Mouse (Mus musculus) hindbrain, embryonic 13.5 days (tissue): ENCODE measurements around the gene Tmem231. TPM values are rescaled to one million over a fixed set of nuclear protein-coding genes. Genes with fewer than 3 reads are reported as not detected.
A peak's percentile ranks its signal among the peaks of the same experiment; 100 is the strongest.

Experiments
- ATAC-seq: fragments of 200-750 bp; cut with Nextera tagmentation; 2 replicates; pipeline ENCODE4 v1.8.0; 2017; ENCODE audit warnings: moderate TSS enrichment; ENCODE audit not compliant: low FRiP score
- H3K27ac ChIP-seq: fragments of 300-500 bp; sonication (generic); 2 replicates; pipeline ENCODE4 v1.5.1; 2015; ENCODE audit warnings: inconsistent platforms, mild to moderate bottlenecking, moderate library complexity
- H3K27me3 ChIP-seq: fragments of 300-500 bp; sonication (generic); 2 replicates; pipeline ENCODE4 v1.6.1; 2015; ENCODE audit warnings: mild to moderate bottlenecking, inconsistent platforms
- H3K36me3 ChIP-seq: fragments of 300-500 bp; sonication (generic); 2 replicates; pipeline ENCODE4 v1.6.1; 2015; ENCODE audit warnings: mild to moderate bottlenecking, inconsistent platforms
- H3K4me1 ChIP-seq: fragments of 300-500 bp; sonication (generic); replicated peaks from 2 replicates; pipeline ENCODE4 v1.6.1; 2015; ENCODE audit warnings: inconsistent platforms
- H3K4me2 ChIP-seq: fragments of 300-500 bp; sonication (generic); 2 replicates; pipeline ENCODE4 v1.6.1; 2015; ENCODE audit warnings: inconsistent platforms, mild to moderate bottlenecking, moderate library complexity
- H3K4me3 ChIP-seq: fragments of 300-500 bp; sonication (generic); 2 replicates; pipeline ENCODE4 v1.5.1; 2015; ENCODE audit warnings: mild to moderate bottlenecking, inconsistent platforms
- H3K9ac ChIP-seq: fragments of 300-500 bp; sonication (generic); 2 replicates; pipeline ENCODE4 v1.6.1; 2015; ENCODE audit warnings: mild to moderate bottlenecking, inconsistent platforms
- H3K9me3 ChIP-seq: fragments of 300-500 bp; sonication (generic); 2 replicates; pipeline ENCODE4 v1.6.1; 2016; ENCODE audit warnings: inconsistent platforms
- WGBS: fragments of 180-500 bp; shearing (Covaris S2); methylation state at CpG from one replicate; pipeline ENCODE4 v1.1.7; 2015; 5-methylcytosine and 5-hydroxymethylcytosine counted together
- polyA plus RNA-seq: library from polyadenylated mRNA; unstranded; fragments of >200 nt; fragmentation: Nextera tagmentation; extraction: Ambion mirVana; gene quantifications from 2 replicates; pipeline ENCODE4 v1.2.1, GENCODE M21; 2015

Tmem231 gene
- polyA plus RNA-seq, 1 experiment from 2014 or later: 16.8 TPM

GRCm38 (mm10) chr8:111889931-111890910 lies 43.5 kb downstream of the Tmem231 start:
- ATAC-seq: no peak; the same call in 1 of the 2 replicates
- Histone ChIP-seq H3K9ac (peak overlapping the region; percentile 21), H3K4me3 (peak overlapping the region; percentile 31), H3K36me3 (no peaks in the 10 kb centered on the region), H3K27me3 (peaks cover 70% of the 10 kb centered on the region), H3K4me1 (peaks cover 17% of the 10 kb centered on the region), H3K9me3 (no peaks in the 10 kb centered on the region), H3K27ac (no peak overlapping the region), H3K4me2 (peak overlapping the region; percentile 55)
- 13% methylated on average over 84 of the region's 86 CpGs for WGBS

DNA sequence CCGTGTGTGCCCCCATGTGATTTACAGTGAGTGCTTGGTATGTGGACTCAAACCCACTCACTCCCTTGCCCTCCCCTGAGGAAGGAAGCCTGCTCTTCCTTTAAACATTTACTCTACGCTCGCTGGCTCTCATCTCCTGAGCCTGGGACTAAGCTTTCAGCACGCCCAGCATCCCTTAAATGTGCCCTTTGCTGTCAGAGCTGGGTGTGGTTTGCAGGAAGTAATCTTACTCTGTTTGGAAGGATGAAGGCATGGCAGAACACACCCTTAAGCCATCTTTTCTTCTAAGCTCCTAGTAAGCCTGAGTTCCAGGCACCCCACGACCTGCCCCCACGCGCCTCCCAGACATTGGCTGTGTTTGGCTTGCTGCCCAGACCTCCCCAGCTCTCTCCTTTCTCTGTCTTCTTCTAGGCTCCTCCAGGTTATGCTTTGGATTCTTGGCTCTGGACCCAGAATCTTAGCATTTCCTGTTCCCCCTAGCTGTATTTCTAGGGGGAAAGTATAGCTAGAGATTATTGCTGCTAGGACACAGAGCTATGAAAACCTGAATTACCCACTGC lies 45.5 kb downstream of the Tmem231 start:
- WGBS: 57% methylated on average over 7 of the region's 7 CpGs
- Histone ChIP-seq H3K4me1 (peaks cover 17% of the 10 kb centered on the region), H3K27ac (no peak overlapping the region), H3K9me3 (no peaks in the 10 kb centered on the region), H3K27me3 (peaks cover 67% of the 10 kb centered on the region), H3K4me3 (no peak overlapping the region), H3K4me2 (no peak overlapping the region), H3K9ac (no peak overlapping the region), H3K36me3 (no peaks in the 10 kb centered on the region)
- no peak for ATAC-seq

GRCm38 (mm10) chr8:111887479-111887878 lies 46.2 kb downstream of the Tmem231 start:
- ATAC-seq: no peak
- Histone ChIP-seq H3K4me3 (no peak overlapping the region), H3K27me3 (peaks cover 62% of the 10 kb centered on the region), H3K9me3 (no peaks in the 10 kb centered on the region), H3K36me3 (no peaks in the 10 kb centered on the region), H3K9ac (no peak overlapping the region), H3K4me2 (no peak overlapping the region), H3K4me1 (peaks cover 17% of the 10 kb centered on the region), H3K27ac (no peak overlapping the region)
- WGBS: 84% methylated on average over 1 of the region's 1 CpGs

DNA sequence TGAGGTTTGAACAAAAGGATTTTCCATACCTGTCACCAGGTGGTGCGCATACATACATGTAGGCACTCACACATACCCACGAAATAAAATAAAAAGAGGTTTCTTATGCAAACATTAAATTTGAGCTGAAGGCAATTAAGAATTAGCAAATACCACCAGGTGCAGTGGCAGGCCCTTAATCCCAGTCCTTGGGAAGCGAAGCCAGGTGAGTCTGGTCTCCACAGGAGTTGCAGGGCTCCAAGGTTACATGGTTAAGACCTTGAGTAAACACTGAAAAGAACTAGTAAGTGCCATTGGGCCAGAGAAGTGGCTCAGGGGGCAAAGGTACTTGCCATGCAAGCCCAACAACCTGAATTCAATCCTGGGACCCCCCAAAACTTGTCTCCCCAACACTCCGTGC lies 50.1 kb downstream of the Tmem231 start:
- no peak for ATAC-seq
- H3K4me3 ChIP-seq: no peak overlapping the region
- H3K9ac ChIP-seq: no peak overlapping the region
- peaks cover 24% of the 10 kb centered on the region for H3K27me3 ChIP-seq
- H3K27ac ChIP-seq: no peak overlapping the region
- H3K9me3 ChIP-seq: no peaks in the 10 kb centered on the region
- no peak overlapping the region for H3K4me2 ChIP-seq
- WGBS: 89% methylated on average over 4 of the region's 4 CpGs
- peaks cover 6% of the 10 kb centered on the region; the same call in 1 of the 2 replicates for H3K4me1 ChIP-seq
- H3K36me3 ChIP-seq: no peaks in the 10 kb centered on the region

- H3K27ac ChIP-seq: no peak overlapping the region
- H3K27me3 ChIP-seq: peaks cover 5% of the 10 kb centered on the region; the same call in 1 of the 2 replicates
- no peak for ATAC-seq
- H3K9ac ChIP-seq: no peak overlapping the region
- H3K36me3 ChIP-seq: no peaks in the 10 kb centered on the region
- H3K9me3 ChIP-seq: no peaks in the 10 kb centered on the region
- WGBS: 6% methylated on average over 2 of the region's 2 CpGs
- no peak overlapping the region for H3K4me3 ChIP-seq
- no peak overlapping the region for H3K4me2 ChIP-seq
- no peaks in the 10 kb centered on the region for H3K4me1 ChIP-seq
These were observed 52.1 kb downstream of the Tmem231 start for GRCm38 (mm10) chr8:111881591-111881990.

- no peak for ATAC-seq
- 70% methylated on average over 9 of the region's 9 CpGs for WGBS
- H3K9me3 ChIP-seq: no peaks in the 10 kb centered on the region
- H3K4me1 ChIP-seq: peaks cover 10% of the 10 kb centered on the region
- H3K27ac ChIP-seq: no peak overlapping the region
- no peaks in the 10 kb centered on the region for H3K36me3 ChIP-seq
- H3K27me3 ChIP-seq: no peaks in the 10 kb centered on the region
- no peak overlapping the region for H3K4me2 ChIP-seq
- no peak overlapping the region for H3K9ac ChIP-seq
- H3K4me3 ChIP-seq: no peak overlapping the region
These were observed 56.0 kb downstream of the Tmem231 start for GRCm38 (mm10) chr8:111877711-111878110.

DNA sequence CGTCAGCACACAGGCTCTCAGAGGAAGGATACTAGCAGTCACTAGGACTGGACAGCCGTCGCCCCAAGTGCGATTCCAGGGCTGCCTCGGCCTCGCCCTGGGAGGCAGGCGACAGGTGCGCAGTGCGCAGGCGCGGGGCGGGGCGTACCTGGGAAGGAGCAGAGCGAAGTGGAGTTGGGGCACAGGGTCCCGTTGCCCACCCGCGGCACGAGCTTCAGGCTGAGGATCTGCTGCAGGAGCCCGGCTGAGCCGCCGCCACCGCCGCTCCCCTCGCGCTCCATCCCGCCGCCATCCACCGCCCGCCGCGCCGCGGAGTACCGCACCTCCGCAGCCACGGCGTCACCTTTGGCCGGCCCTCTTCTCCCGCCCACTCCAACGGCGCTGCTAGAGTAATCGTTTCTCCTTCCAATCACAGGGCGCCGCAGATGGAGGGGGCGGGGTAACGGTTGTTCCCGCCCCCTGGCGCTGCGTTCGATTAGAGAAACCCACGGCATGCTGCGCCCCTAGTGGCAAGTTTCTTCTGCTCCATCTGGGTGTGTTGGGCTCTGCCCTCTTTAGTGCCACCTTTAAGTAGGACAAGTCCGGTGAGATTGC lies 57.2 kb downstream of the Tmem231 start, which contains the start of gene Tmem170:
Gene Tmem170 (minus strand): TSS at position 396 of the 594 bp plus-strand sequence.
- Histone ChIP-seq H3K4me2 (peak within 1 kb of the TSS; percentile 74), H3K27ac (peak within 1 kb of the TSS; percentile 83), H3K36me3 (no peaks in the 10 kb centered on the region), H3K4me1 (peaks cover 10% of the 10 kb centered on the region), H3K9me3 (no peaks in the 10 kb centered on the region), H3K4me3 (peak within 1 kb of the TSS; percentile 70), H3K27me3 (no peaks in the 10 kb centered on the region), H3K9ac (peak within 1 kb of the TSS; percentile 76)
- ATAC-seq: peak; percentile 98
- under 1% methylated on average over 32 of the region's 53 CpGs for WGBS

DNA sequence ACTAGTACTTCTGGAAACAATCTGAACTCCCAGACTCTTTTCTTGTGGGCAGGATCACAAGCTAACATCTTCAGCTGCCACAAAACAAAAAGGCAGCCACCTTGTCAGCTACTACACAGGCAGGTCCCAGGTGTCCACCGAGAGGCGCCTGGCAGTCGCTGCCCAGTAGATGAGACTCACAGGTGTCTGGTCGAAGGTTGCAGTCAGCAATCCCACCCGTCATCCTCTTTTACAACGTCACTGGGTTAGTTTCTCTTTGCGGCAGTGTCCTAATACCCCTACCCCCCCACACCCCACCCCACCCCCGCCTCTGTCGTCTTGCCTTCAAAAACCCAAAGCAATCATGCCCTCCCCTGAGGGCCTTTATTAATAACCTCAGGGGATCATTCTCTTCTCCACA lies 57.9 kb downstream of the Tmem231 start:
- peaks cover 10% of the 10 kb centered on the region for H3K4me1 ChIP-seq
- peak overlapping the region; percentile 83; the same call in 1 of the 2 replicates for H3K27ac ChIP-seq
- no peaks in the 10 kb centered on the region for H3K27me3 ChIP-seq
- H3K9ac ChIP-seq: peak overlapping the region; percentile 76
- peak overlapping the region; percentile 74 for H3K4me2 ChIP-seq
- H3K9me3 ChIP-seq: no peaks in the 10 kb centered on the region
- no peak for ATAC-seq
- peak overlapping the region; percentile 70 for H3K4me3 ChIP-seq
- WGBS: 30% methylated on average over 9 of the region's 9 CpGs
- no peaks in the 10 kb centered on the region for H3K36me3 ChIP-seq

GRCm38 (mm10) chr8:111871278-111871677 lies 62.4 kb downstream of the Tmem231 start:
- no peak for ATAC-seq
- H3K4me3 ChIP-seq: no peak overlapping the region
- H3K4me2 ChIP-seq: no peak overlapping the region
- WGBS: 90% methylated on average over 3 of the region's 3 CpGs
- no peaks in the 10 kb centered on the region for H3K9me3 ChIP-seq
- peaks cover under 1% of the 10 kb centered on the region for H3K36me3 ChIP-seq
- H3K9ac ChIP-seq: no peak overlapping the region
- H3K27me3 ChIP-seq: no peaks in the 10 kb centered on the region
- H3K27ac ChIP-seq: no peak overlapping the region
- H3K4me1 ChIP-seq: peaks cover 10% of the 10 kb centered on the region

GRCm38 (mm10) chr8:111870379-111870778 lies 63.3 kb downstream of the Tmem231 start:
- H3K9ac ChIP-seq: no peak overlapping the region
- H3K4me1 ChIP-seq: peaks cover 2% of the 10 kb centered on the region; the same call in 1 of the 2 replicates
- WGBS: 94% methylated on average over 3 of the region's 3 CpGs
- H3K27me3 ChIP-seq: no peaks in the 10 kb centered on the region
- no peak for ATAC-seq
- no peaks in the 10 kb centered on the region for H3K9me3 ChIP-seq
- no peak overlapping the region for H3K4me3 ChIP-seq
- peaks cover 9% of the 10 kb centered on the region for H3K36me3 ChIP-seq
- no peak overlapping the region for H3K4me2 ChIP-seq
- H3K27ac ChIP-seq: no peak overlapping the region

- 64% methylated on average over 2 of the region's 2 CpGs for WGBS
These were observed 65.0 kb downstream of the Tmem231 start for GRCm38 (mm10) chr8:111868664-111869063.

GRCm38 (mm10) chr8:111865857-111866256 lies 67.8 kb downstream of the Tmem231 start:
- Histone ChIP-seq H3K9me3 (no peaks in the 10 kb centered on the region), H3K4me3 (no peak overlapping the region), H3K27me3 (no peaks in the 10 kb centered on the region), H3K4me1 (no peaks in the 10 kb centered on the region), H3K36me3 (peaks cover 13% of the 10 kb centered on the region), H3K4me2 (no peak overlapping the region), H3K9ac (no peak overlapping the region), H3K27ac (no peak overlapping the region)
- no peak for ATAC-seq
- 91% methylated on average over 6 of the region's 6 CpGs for WGBS

More at GRCm38 (mm10) chr8:111868664-111869063, 65.0 kb downstream of the Tmem231 start:
- no peaks in the 10 kb centered on the region for H3K9me3 ChIP-seq
- H3K4me3 ChIP-seq: no peak overlapping the region
- no peak overlapping the region for H3K9ac ChIP-seq
- H3K36me3 ChIP-seq: peaks cover 13% of the 10 kb centered on the region
- no peaks in the 10 kb centered on the region for H3K27me3 ChIP-seq
- no peaks in the 10 kb centered on the region for H3K4me1 ChIP-seq
- no peak overlapping the region for H3K4me2 ChIP-seq
- H3K27ac ChIP-seq: no peak overlapping the region
- ATAC-seq: no peak
